Mouse (Mus musculus): ENCODE measurements around the gene Sycn. TPM values are rescaled to one million over a fixed set of nuclear protein-coding genes. Genes with fewer than 3 reads are reported as not detected.
"Not testable (repeated sequence)": the region's sequence is repeated elsewhere in the genome, so short reads cannot be mapped to it uniquely, and the experiment has no call there.

The Sycn gene
- total and polyA plus RNA-seq, 3 experiments, result not detected

- H3K27me3 ChIP-seq (ENCODE audit: control insufficient read depth in 1 of 2, insufficient read depth in 2 of 2, low read length in 2 of 2); H3K9ac ChIP-seq (ENCODE audit: control insufficient read depth, low read depth, low read length, poor library complexity, severe bottlenecking); H3K4me1 ChIP-seq (ENCODE audit: control insufficient read depth in 1 of 2, insufficient read depth in 2 of 2, low read length in 2 of 2); H3K9me3 ChIP-seq (replicated peaks; ENCODE audit: insufficient read depth, low read length); H3K36me3 ChIP-seq (ENCODE audit: control insufficient read depth in 1 of 2, insufficient read depth in 2 of 2, low read length in 2 of 2); H3K27ac ChIP-seq (ENCODE audit: control insufficient read depth, low read depth, low read length); DNase-seq (ENCODE audit: low read depth, low spot score); H3K79me2 ChIP-seq (ENCODE audit: control insufficient read depth, insufficient read depth, low read length, poor library complexity); H3K4me3 ChIP-seq (ENCODE audit: control insufficient read depth in 1 of 2, insufficient read depth in 1 of 2, low read depth in 2 of 2, low read length in 2 of 2): not testable (repeated sequence)
Observed at GRCm38 (mm10) chr7:28522536-28522935, 18.1 kb upstream of the Sycn start, which contains the start of gene Ifnl3. TSS of gene Ifnl3 (plus strand) at chr7:28522836.

DNA sequence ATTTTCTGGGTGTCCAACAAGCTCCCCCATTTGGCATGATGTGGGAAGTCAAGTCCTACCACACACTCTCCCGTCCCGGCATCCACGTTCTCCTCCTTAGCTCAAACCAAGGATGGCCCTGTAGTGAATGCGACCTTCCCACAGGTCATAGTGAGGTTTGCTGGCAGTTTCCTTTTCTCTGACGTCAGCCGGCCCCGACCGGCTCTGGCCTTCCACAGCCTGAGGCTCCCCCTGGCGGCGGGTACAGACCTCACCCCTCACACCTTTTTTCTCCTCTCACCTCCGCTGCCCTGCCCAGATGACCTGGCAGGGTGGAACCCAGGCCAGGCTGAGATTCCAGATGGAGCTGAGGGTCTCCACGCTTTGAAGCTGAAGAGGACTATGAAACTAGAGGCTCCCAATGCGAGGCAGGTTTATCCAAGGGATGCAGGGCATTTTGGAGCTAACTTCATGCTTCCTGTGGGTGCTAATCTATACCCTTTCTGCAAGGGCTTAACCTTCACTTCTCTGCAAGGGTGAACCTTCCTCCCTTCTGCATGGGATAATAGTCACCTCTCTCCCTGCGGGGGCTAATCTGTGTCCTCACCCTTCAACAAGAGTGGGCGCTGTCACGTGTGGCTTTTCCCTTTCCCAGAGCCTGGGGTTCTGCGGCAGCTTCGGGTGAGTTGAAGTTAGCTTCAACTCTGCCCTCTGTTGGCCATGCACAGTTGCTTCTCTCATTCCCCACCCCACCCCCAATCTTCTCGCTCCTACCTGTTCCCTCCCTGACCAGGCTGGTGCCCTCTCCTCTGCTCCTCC is 12.6 kb upstream of the Sycn start:
- no peaks in the 10 kb centered on the region for H3K36me3 ChIP-seq (ENCODE audit: control insufficient read depth in 1 of 2, insufficient read depth in 2 of 2, low read length in 2 of 2)
- 0 out of 4 replicates have a peak, but pooled peaks cover 0 to 5% of the 10 kb centered on the region in 2 experiments for H3K4me1 ChIP-seq (ENCODE audit: control insufficient read depth in 1 of 2, insufficient read depth in 2 of 2, low read length in 2 of 2)
- H3K27ac ChIP-seq (ENCODE audit: control insufficient read depth, low read depth, low read length), result no peak overlapping the region
- H3K9ac ChIP-seq (ENCODE audit: control insufficient read depth, low read depth, low read length, poor library complexity, severe bottlenecking), result no peak overlapping the region; the same call in 1 of the 2 replicates
- peak; percentile 81 for DNase-seq (ENCODE audit: low read depth, low spot score)
- H3K79me2 ChIP-seq (ENCODE audit: control insufficient read depth, insufficient read depth, low read length, poor library complexity), result no peaks in the 10 kb centered on the region
- TF ChIP-seq USF1 (IDR thresholded peaks at IDR 0.05; ENCODE audit: low read depth, low read length) (0 out of 2 replicates have a peak, but pooled peaks have one; percentile 20), RAD21 (IDR thresholded peaks at IDR 0.05; ENCODE audit: low read depth, low read length) (peak; percentile 75), CTCF (IDR thresholded peaks at IDR 0.05 in 2 of 3, conservative IDR thresholded peaks at IDR 0.05 in 1 of 3; ENCODE audit: control insufficient read depth in 1 of 3, insufficient read depth in 1 of 3, low read depth in 2 of 3, low read length in 3 of 3, poor library complexity in 1 of 3, severe bottlenecking in 1 of 3) (peak; percentile 75 to 98 (median 92)), POLR2A (IDR thresholded peaks at IDR 0.05; ENCODE audit: control insufficient read depth in 1 of 2, insufficient read depth in 1 of 2, low read depth in 1 of 2, low read length in 2 of 2, poor library complexity in 1 of 2) (no peak), CHD1 (IDR thresholded peaks at IDR 0.05; ENCODE audit: low read depth, low read length) (no peak), SMC3 (IDR thresholded peaks at IDR 0.05; ENCODE audit: low read depth, low read length) (peak; percentile 93), ZC3H11A (IDR thresholded peaks at IDR 0.05; ENCODE audit: low read depth, low read length) (peak; percentile 63; the same call in 1 of the 2 replicates)
- peak overlapping the region; percentile 21 to 35; a peak in 2 of 4 replicates for H3K4me3 ChIP-seq (ENCODE audit: control insufficient read depth in 1 of 2, insufficient read depth in 1 of 2, low read depth in 2 of 2, low read length in 2 of 2)
- H3K27me3 ChIP-seq (ENCODE audit: control insufficient read depth in 1 of 2, insufficient read depth in 2 of 2, low read length in 2 of 2), result no peaks in the 10 kb centered on the region
- no peaks in the 10 kb centered on the region for H3K9me3 ChIP-seq (replicated peaks; ENCODE audit: insufficient read depth, low read length)

DNA sequence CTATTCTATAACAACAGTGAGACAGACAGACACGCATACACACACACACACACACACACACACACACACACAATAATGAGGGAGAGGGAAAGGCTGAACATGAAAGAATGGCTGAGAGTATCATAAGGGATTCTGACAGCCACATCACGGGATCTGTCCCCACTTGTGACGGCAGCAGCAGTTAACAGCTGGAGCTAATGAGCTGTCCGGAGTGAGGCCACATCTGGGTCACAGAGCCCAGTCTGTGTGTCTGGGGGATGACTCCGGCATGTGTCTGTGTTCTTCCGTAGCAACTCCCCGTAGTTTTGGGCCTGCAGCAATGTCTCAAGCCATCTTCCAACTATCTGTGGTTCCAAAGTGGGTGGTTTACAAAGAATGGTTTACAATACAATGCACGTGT is 8.7 kb upstream of the Sycn start:
- H3K4me1 ChIP-seq (ENCODE audit: control insufficient read depth in 1 of 2, insufficient read depth in 2 of 2, low read length in 2 of 2), result 0 out of 4 replicates have a peak, but pooled peaks cover 0 to 5% of the 10 kb centered on the region in 2 experiments
- TF ChIP-seq MAZ (IDR thresholded peaks at IDR 0.05; ENCODE audit: low read depth, low read length) (no peak), ELF1 (IDR thresholded peaks at IDR 0.05; ENCODE audit: low read depth, low read length) (no peak), MAFK (IDR thresholded peaks at IDR 0.05; ENCODE audit: borderline replicate concordance, low read depth, low read length) (no peak), CTCF (IDR thresholded peaks at IDR 0.05 in 2 of 3, conservative IDR thresholded peaks at IDR 0.05 in 1 of 3; ENCODE audit: control insufficient read depth in 1 of 3, insufficient read depth in 1 of 3, low read depth in 2 of 3, low read length in 3 of 3, poor library complexity in 1 of 3, severe bottlenecking in 1 of 3) (no peak), ZNF384 (IDR thresholded peaks at IDR 0.05; ENCODE audit: low read depth, low read length) (no peak), HCFC1 (IDR thresholded peaks at IDR 0.05; ENCODE audit: low read depth, low read length) (no peak), RCOR1 (IDR thresholded peaks at IDR 0.05; ENCODE audit: low read depth, low read length) (no peak), EP300 (IDR thresholded peaks at IDR 0.05; ENCODE audit: low read depth in 1 of 2, low read length in 2 of 2) (no peak), SIN3A (IDR thresholded peaks at IDR 0.05; ENCODE audit: low read length) (no peak), TBP (IDR thresholded peaks at IDR 0.05; ENCODE audit: low read depth, low read length) (no peak), POLR2AphosphoS5 (IDR thresholded peaks at IDR 0.05; ENCODE audit: borderline replicate concordance, low read depth, low read length) (no peak), ETS1 (IDR thresholded peaks at IDR 0.05; ENCODE audit: low read depth, low read length) (no peak), TAL1 (IDR thresholded peaks at IDR 0.05; ENCODE audit: low read length) (no peak), NELFE (IDR thresholded peaks at IDR 0.05; ENCODE audit: low read depth, low read length) (no peak)
- DNase-seq (ENCODE audit: low read depth, low spot score), result no peak
- no peaks in the 10 kb centered on the region for H3K79me2 ChIP-seq (ENCODE audit: control insufficient read depth, insufficient read depth, low read length, poor library complexity)
- H3K4me3 ChIP-seq (ENCODE audit: control insufficient read depth in 1 of 2, insufficient read depth in 1 of 2, low read depth in 2 of 2, low read length in 2 of 2), result no peak overlapping the region
- no peak overlapping the region for H3K9ac ChIP-seq (ENCODE audit: control insufficient read depth, low read depth, low read length, poor library complexity, severe bottlenecking)
- no peaks in the 10 kb centered on the region; a peak in 1 of 4 replicates for H3K27me3 ChIP-seq (ENCODE audit: control insufficient read depth in 1 of 2, insufficient read depth in 2 of 2, low read length in 2 of 2)
- H3K9me3 ChIP-seq (replicated peaks; ENCODE audit: insufficient read depth, low read length), result no peaks in the 10 kb centered on the region
- no peaks in the 10 kb centered on the region for H3K36me3 ChIP-seq (ENCODE audit: control insufficient read depth in 1 of 2, insufficient read depth in 2 of 2, low read length in 2 of 2)
- H3K27ac ChIP-seq (ENCODE audit: control insufficient read depth, low read depth, low read length), result no peak overlapping the region

DNA sequence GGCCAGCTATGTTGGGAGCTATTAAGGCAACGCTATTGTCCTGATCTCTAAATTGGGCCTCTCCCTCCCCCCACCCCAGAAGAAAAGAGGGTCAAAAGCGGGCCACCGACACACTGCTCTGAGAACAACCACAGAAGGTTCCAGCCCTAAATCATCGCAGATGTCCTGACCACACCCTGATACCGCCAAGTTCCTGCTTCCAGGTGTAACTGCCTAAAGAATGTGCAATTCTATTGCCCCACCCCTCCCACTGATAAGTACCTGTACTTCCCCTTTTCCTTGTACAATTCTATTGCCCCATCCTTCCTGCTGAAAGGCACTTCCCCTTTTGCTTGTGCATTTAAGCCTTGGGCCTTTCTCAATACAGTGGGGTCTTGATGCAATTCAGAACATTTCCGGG is 1.8 kb upstream of the Sycn start:
- not testable (repeated sequence) for H3K27me3 ChIP-seq (ENCODE audit: control insufficient read depth in 1 of 2, insufficient read depth in 2 of 2, low read length in 2 of 2); H3K79me2 ChIP-seq (ENCODE audit: control insufficient read depth, insufficient read depth, low read length, poor library complexity)
- DNase-seq (ENCODE audit: low read depth, low spot score), result peak; percentile 54

More for the DNA sequence above, 1.8 kb upstream of the Sycn start:
- H3K27ac ChIP-seq (ENCODE audit: control insufficient read depth, low read depth, low read length); H3K4me3 ChIP-seq (ENCODE audit: control insufficient read depth in 1 of 2, insufficient read depth in 1 of 2, low read depth in 2 of 2, low read length in 2 of 2); H3K36me3 ChIP-seq (ENCODE audit: control insufficient read depth in 1 of 2, insufficient read depth in 2 of 2, low read length in 2 of 2); H3K4me1 ChIP-seq (ENCODE audit: control insufficient read depth in 1 of 2, insufficient read depth in 2 of 2, low read length in 2 of 2); H3K9ac ChIP-seq (ENCODE audit: control insufficient read depth, low read depth, low read length, poor library complexity, severe bottlenecking); H3K9me3 ChIP-seq (replicated peaks; ENCODE audit: insufficient read depth, low read length): not testable (repeated sequence)

Measured in MEL (cell line).